Mouse (Mus musculus): ENCODE measurements around the gene Peli1. TPM values are rescaled to one million over a fixed set of nuclear protein-coding genes. Genes with fewer than 3 reads are reported as not detected.

The Peli1 gene
- polyA plus RNA-seq, 1 experiment from 2014 or later = 9.8 TPM

GRCm38 (mm10) chr11:21062071-21062470 is 29.0 kb upstream of the Peli1 start:
- Histone ChIP-seq H3K4me1 (ENCODE audit: insufficient read depth) (no peaks in the 10 kb centered on the region), H3K9me3 (ENCODE audit: low read length) (no peaks in the 10 kb centered on the region), H3K36me3 (replicated peaks; ENCODE audit: insufficient read depth, low read length) (no peaks in the 10 kb centered on the region), H3K4me2 (ENCODE audit: low read depth, low read length) (no peak overlapping the region), H3K4me3 (ENCODE audit: low read depth, low read length) (no peak overlapping the region), H3K9ac (replicated peaks) (no peak overlapping the region), H3K27me3 (ENCODE audit: insufficient read depth, low read length) (no peaks in the 10 kb centered on the region), H3K27ac (ENCODE audit: low read depth) (no peak overlapping the region)
- ATAC-seq (no peak), DNase-seq (no peak)
- WGBS (ENCODE audit: insufficient replicate concordance) = 85% methylated on average over 2 of the region's 2 CpGs
- no peak for TF ChIP-seq EP300 (IDR thresholded peaks at IDR 0.05; ENCODE audit: low read depth)
- no peak for TF ChIP-seq CTCF (IDR thresholded peaks at IDR 0.05; ENCODE audit: low read depth)

GRCm38 (mm10) chr11:21063271-21063670 is 27.8 kb upstream of the Peli1 start:
- Histone ChIP-seq H3K4me3 (ENCODE audit: low read depth, low read length) (no peak overlapping the region), H3K4me1 (ENCODE audit: insufficient read depth) (no peaks in the 10 kb centered on the region), H3K36me3 (replicated peaks; ENCODE audit: insufficient read depth, low read length) (no peaks in the 10 kb centered on the region), H3K9me3 (ENCODE audit: low read length) (no peaks in the 10 kb centered on the region), H3K27ac (ENCODE audit: low read depth) (no peak overlapping the region), H3K4me2 (ENCODE audit: low read depth, low read length) (no peak overlapping the region), H3K27me3 (ENCODE audit: insufficient read depth, low read length) (no peaks in the 10 kb centered on the region), H3K9ac (replicated peaks) (no peak overlapping the region)
- TF ChIP-seq CTCF (IDR thresholded peaks at IDR 0.05; ENCODE audit: low read depth) (no peak), EP300 (IDR thresholded peaks at IDR 0.05; ENCODE audit: low read depth) (no peak)
- ATAC-seq (no peak), DNase-seq (no peak)
- 80% methylated on average over 3 of the region's 3 CpGs for WGBS (ENCODE audit: insufficient replicate concordance)

- H3K27me3 ChIP-seq (ENCODE audit: insufficient read depth, low read length) = no peaks in the 10 kb centered on the region
- 0 out of 2 replicates have a peak overlapping the region, but pooled peaks have one; percentile 23 for H3K27ac ChIP-seq (ENCODE audit: low read depth)
- DNase-seq = no peak
- H3K4me1 ChIP-seq (ENCODE audit: insufficient read depth) = peaks cover 8% of the 10 kb centered on the region
- peak; percentile 65 for ATAC-seq
- no peak overlapping the region for H3K9ac ChIP-seq (replicated peaks)
- TF ChIP-seq EP300 (IDR thresholded peaks at IDR 0.05; ENCODE audit: low read depth) = no peak
- WGBS (ENCODE audit: insufficient replicate concordance) = 51% methylated on average over 2 of the region's 2 CpGs
- H3K9me3 ChIP-seq (ENCODE audit: low read length) = no peaks in the 10 kb centered on the region
- no peak overlapping the region for H3K4me3 ChIP-seq (ENCODE audit: low read depth, low read length)
- H3K36me3 ChIP-seq (replicated peaks; ENCODE audit: insufficient read depth, low read length) = no peaks in the 10 kb centered on the region
- peak overlapping the region; percentile 40 for H3K4me2 ChIP-seq (ENCODE audit: low read depth, low read length)
Measured at GRCm38 (mm10) chr11:21079400-21079799, 11.7 kb upstream of the Peli1 start.

- DNase-seq (no peak), ATAC-seq (peak; percentile 77)
- Histone ChIP-seq H3K27ac (ENCODE audit: low read depth) (peak overlapping the region; percentile 48; the same call in 1 of the 2 replicates), H3K9ac (replicated peaks) (no peak overlapping the region), H3K4me1 (ENCODE audit: insufficient read depth) (peaks cover 8% of the 10 kb centered on the region), H3K9me3 (ENCODE audit: low read length) (no peaks in the 10 kb centered on the region), H3K36me3 (replicated peaks; ENCODE audit: insufficient read depth, low read length) (no peaks in the 10 kb centered on the region), H3K27me3 (ENCODE audit: insufficient read depth, low read length) (no peaks in the 10 kb centered on the region), H3K4me2 (ENCODE audit: low read depth, low read length) (peak overlapping the region; percentile 40), H3K4me3 (ENCODE audit: low read depth, low read length) (no peak overlapping the region)
- TF ChIP-seq EP300 (IDR thresholded peaks at IDR 0.05; ENCODE audit: low read depth) (no peak), CTCF (IDR thresholded peaks at IDR 0.05; ENCODE audit: low read depth) (no peak)
- WGBS (ENCODE audit: insufficient replicate concordance) = 36% methylated on average over 3 of the region's 3 CpGs
Measured at GRCm38 (mm10) chr11:21079851-21080362, 11.2 kb upstream of the Peli1 start.

GRCm38 (mm10) chr11:21081169-21081568 is 9.9 kb upstream of the Peli1 start:
- H3K4me3 ChIP-seq (ENCODE audit: low read depth, low read length) = no peak overlapping the region
- ATAC-seq = peak; percentile 35; the same call in 1 of the 2 replicates
- H3K27ac ChIP-seq (ENCODE audit: low read depth) = no peak overlapping the region
- H3K4me1 ChIP-seq (ENCODE audit: insufficient read depth) = peaks cover 8% of the 10 kb centered on the region
- 58% methylated on average over 3 of the region's 3 CpGs for WGBS (ENCODE audit: insufficient replicate concordance)
- TF ChIP-seq EP300 (IDR thresholded peaks at IDR 0.05; ENCODE audit: low read depth) (no peak), CTCF (IDR thresholded peaks at IDR 0.05; ENCODE audit: low read depth) (no peak)
- H3K9me3 ChIP-seq (ENCODE audit: low read length) = no peaks in the 10 kb centered on the region
- no peak overlapping the region for H3K9ac ChIP-seq (replicated peaks)
- H3K27me3 ChIP-seq (ENCODE audit: insufficient read depth, low read length) = no peaks in the 10 kb centered on the region
- DNase-seq = no peak
- H3K36me3 ChIP-seq (replicated peaks; ENCODE audit: insufficient read depth, low read length) = no peaks in the 10 kb centered on the region
- no peak overlapping the region for H3K4me2 ChIP-seq (ENCODE audit: low read depth, low read length)

GRCm38 (mm10) chr11:21082711-21083110 is 8.4 kb upstream of the Peli1 start:
- DNase-seq (peak; percentile 33), ATAC-seq (peak; percentile 64)
- 30% methylated on average over 2 of the region's 2 CpGs for WGBS (ENCODE audit: insufficient replicate concordance)
- H3K27ac ChIP-seq (ENCODE audit: low read depth) = no peak overlapping the region
- no peaks in the 10 kb centered on the region for H3K9me3 ChIP-seq (ENCODE audit: low read length)
- no peaks in the 10 kb centered on the region for H3K27me3 ChIP-seq (ENCODE audit: insufficient read depth, low read length)
- no peak overlapping the region for H3K4me3 ChIP-seq (ENCODE audit: low read depth, low read length)
- TF ChIP-seq EP300 (IDR thresholded peaks at IDR 0.05; ENCODE audit: low read depth) (0 out of 2 replicates have a peak, but pooled peaks have one; percentile 17), CTCF (IDR thresholded peaks at IDR 0.05; ENCODE audit: low read depth) (no peak)
- no peak overlapping the region for H3K9ac ChIP-seq (replicated peaks)
- peak overlapping the region; percentile 0; the same call in 1 of the 2 replicates for H3K4me2 ChIP-seq (ENCODE audit: low read depth, low read length)
- peaks cover 8% of the 10 kb centered on the region for H3K4me1 ChIP-seq (ENCODE audit: insufficient read depth)
- no peaks in the 10 kb centered on the region for H3K36me3 ChIP-seq (replicated peaks; ENCODE audit: insufficient read depth, low read length)
